Mouse (Mus musculus) embryo, embryonic 11 days (tissue): ENCODE results near the gene Ywhag.

Experiments used
- DNase-seq: peaks from one replicate; pipeline ENCODE4 v3.0.0-alpha.2; 2015

Ywhag gene

DNA sequence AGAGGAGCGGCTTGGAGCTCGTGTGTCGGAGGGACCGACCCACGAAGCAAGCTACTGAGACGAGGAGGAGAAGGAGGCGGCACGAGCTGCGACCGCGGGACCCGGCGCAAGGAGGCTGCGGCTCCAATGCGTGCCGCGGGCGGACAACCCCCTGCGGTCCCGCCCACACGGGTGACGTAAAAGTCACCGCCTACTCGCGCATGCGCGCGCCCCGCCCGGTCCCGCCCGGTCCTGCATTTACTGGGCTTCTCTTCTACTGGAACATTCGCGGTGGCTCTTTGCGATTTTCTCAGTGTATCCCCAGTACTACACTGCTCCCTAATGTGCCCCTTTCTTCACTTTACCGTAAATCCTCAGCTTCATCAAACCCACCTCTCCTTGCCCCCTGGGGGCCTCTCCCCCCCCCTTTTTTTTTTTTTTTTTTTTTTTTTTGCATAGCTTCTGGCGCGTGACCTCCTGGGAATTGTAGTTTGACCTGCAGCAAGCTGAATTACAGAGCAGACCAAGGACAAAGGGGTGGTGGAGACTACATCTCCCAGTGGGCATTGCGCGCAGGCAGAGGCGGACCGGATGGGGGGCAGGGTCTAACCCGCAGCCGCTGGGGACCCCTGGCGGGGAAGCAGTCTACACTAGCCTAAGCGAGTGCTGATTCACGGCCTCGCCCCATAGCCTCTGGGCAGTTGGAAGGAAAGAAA lies at the start of gene Ywhag:
Gene Ywhag, minus strand, starts transcription at position 136 of the 695 bp plus-strand sequence.
- peak; percentile 98 for DNase-seq

DNA sequence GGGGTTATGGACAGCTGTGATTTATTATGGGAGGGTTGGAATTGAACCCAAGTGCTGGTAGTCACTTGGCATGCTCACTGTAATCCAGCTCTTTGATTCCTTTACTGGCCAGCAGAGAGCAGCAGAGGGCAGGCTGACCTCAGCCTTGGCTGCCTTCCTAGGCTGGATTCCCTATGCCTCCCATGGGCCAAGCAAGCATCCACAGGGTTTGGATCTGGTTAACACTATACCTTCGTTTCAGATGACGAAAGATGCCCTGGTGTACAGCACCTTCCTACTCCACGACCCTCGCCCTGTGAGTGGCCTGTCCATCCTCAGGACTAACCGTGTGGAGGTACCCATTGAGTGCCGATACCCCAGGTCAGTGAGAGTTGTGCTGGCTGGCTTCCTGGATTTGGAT lies 48.0 kb upstream of the Ywhag start:
- peak; percentile 77 for DNase-seq

DNA sequence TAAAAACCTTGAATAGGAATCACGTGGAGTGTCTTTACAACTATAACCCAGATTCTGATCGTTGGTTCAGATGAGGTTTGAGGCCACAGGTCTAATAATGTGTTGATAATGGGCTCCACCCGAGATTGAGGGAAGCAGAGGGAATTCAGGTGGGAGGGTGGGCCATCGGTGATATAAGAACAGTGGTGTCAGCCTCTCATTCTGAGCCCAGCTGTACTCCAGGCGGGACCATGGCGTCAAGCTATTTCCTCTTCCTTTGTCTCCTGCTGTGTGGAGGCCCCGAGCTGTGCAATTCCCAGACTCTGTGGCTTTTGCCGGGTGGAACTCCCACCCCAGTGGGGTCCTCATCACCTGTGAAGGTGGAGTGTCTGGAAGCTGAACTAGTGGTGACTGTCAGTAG lies 45.5 kb upstream of the Ywhag start, which contains the start of gene Zp3:
Gene Zp3, plus strand, starts transcription at position 196 of the 400 bp plus-strand sequence.
- no peak for DNase-seq

DNA sequence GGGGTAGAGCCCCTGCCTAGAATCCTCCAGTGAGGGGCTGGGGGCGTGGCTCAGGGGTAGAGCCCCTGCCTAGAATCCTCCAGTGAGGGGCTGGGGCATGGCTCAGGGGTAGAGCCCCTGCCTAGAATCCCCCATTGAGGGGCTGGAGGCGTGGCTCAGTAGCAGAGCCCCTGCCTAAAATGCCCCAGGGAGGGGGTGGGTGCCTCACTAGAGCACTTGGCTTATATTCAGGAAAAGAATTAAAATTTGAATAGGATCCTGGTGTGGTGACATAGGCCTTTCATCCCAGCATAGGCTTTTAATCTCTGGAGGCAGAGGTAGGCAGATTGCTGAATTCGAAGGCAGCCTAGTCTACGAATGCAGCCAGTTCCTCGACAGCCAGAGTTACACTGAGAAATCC lies 45.0 kb upstream of the Ywhag start:
- DNase-seq = no peak

DNA sequence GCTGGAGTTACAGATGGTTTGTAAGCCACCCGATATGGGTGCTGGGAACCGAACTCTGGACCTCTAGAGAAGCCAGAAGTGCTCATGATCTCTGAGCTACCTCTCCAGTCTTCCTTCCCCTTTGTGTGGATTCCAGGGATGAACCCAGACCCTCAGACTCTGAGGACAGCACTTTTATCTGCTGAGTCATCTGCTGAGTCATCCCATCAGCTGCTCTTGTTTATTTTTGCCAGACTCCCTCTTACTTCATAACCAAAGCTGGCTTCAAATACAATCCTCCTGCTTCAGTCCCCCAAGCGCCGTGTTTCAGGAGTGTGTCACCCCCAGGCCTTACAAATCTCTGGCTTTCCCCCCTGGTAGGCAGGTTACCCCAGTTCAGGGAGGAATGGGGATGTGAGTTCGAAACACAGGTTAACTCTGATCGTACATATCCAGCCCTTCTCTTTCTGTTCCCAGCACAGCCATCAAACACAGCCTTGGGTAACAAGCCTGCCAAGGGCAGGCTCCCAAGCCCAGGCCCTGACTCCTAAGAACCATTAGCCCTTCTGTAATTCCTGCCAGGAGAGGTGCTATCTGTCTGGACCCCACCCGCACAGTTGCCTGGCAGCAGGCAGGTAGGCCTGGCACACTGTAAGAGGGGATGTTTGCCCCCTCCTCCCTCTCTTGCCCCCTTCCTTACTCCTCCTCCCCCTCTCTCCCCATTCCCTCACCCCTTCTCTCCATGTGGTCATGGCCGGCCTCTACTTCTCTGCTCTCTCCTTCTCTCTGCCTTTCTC lies 41.7 kb upstream of the Ywhag start:
- DNase-seq = no peak

DNA sequence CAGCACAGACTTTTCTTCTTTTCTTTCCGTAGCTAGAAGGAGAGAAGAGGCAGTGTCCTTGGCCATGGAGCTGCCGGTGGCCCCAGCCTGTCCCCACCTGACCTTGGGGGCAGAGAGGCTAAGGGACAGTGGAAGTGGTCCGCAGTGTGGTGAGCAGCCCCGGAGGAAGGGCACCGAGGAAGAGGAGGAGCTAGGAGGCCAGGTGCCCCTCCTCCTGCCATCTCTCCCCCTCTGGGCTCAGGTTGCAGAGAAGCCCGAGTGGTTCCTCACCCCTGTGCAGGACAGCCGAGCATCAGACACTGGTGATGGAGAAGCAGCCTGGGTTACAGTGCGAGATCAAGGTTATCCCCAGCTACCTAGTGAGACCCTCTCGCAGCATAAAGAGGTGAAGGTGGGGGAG lies 39.9 kb upstream of the Ywhag start, which contains the start of gene Ssc4d:
Gene Ssc4d, minus strand, starts transcription at position 167 of the 400 bp plus-strand sequence.
- no peak for DNase-seq

DNA sequence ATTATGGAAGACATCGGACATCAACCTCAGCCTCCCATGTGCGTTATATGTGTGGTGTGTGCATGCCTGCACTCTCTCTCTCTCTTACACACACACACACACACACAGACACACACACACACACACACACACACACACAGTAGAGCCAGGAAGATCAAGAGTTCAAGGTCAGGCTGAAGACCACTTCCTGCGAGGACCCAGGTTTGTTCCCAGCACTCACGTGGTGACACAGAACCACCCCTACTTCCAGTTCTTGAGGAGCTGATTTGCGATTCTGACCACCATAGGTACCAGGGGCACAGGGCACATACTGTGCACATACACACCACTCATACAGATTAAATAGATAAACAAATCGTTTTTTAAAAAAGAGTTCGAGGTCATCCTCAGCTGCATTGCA lies 37.5 kb upstream of the Ywhag start:
- no peak for DNase-seq

DNA sequence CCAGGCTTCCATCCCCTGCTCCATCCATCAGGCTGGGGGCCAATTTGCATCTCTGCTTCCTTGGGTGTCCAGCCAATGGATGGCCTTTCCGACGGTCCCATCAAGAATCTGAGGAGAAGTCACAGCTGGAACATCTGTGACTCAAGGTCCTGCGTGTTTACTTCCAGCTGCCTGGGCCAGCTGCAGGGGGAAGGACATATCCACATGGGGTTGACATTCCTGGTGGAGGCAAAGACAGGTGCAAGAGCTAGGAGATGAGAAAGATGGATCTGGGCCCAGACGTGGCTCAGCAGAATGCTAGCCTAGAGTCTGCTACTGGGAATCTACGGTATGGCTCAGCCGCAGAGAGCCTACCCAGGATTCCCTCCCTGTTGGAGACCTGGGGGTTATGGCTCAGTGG lies 35.8 kb upstream of the Ywhag start:
- DNase-seq = no peak

DNA sequence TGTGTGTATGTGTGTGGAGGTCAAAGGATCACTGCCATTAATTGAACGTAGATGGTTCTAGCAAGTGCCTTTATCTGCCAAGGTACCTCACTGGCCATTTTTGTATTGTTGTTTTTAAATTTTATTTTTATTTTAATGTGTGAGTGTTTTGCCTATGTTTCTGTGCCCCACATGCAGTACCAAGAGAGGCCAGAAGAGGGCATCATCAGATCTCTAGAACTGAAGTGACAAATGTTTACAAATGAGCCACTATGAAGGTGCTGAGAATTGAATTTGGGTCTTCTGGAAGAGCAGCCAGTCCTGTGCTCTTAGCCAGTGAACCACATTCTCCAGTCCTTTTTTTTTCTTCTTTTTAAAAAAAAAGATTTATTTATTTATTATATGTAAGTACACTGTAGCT lies 34.4 kb upstream of the Ywhag start:
- peak; percentile 45 for DNase-seq

DNA sequence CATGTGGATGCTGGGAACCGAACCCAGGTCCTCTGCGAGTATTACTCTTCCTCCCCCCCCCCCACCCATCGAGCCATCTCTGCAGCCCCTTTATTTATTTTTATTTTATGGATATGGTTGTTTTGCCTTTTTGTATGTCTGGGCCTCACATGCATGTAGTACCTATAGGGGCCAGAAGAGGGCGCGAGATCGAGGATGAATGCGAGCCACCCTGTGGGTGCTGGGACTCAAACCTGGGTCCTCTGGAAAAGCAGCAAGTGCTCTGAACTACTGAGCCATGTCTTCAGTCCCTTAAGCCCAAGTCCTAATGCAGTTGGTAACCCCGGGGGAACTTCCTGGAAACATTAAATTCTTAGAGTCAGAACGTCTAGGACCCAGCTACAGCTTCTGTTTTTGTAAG lies 32.5 kb upstream of the Ywhag start:
- DNase-seq = no peak

DNA sequence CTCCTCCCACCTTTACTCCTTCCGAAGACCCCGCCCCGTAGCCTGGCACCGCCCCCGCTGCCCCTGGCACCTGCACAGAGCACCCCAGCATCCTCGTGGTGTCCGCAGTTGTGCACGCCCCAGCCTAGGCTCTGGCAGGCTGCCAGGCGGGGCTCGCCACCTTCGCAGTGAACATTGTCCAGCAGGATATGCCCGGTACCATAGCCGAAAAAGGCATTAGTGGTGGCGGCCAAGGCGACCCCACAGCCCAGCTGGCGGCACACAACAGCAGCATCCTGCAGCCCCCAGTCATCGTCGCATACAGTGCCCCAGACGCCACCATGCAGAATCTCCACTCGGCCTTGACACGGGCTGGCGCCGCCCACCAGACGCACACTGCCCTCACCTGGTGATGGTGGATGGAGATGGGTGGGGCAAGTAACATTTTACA lies 31.1 kb upstream of the Ywhag start:
- DNase-seq = peak; percentile 7

DNA sequence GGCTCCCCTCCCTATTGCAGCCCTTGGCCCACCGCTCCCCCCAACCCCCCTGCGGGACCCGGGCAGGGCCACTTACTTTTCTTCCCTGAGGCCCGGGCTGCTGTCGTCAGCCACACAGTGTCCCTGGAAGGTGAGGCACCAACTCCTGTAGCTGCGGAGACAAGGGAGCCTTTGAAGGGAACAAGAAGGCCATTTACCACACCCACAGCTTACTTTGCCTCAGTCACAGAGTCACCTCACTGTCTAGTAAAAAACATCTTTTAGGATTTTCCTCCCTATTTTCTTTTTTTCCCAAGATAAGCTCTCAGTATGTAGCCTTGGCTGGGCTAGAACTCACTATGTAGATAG lies 28.8 kb upstream of the Ywhag start:
- no peak for DNase-seq

DNA sequence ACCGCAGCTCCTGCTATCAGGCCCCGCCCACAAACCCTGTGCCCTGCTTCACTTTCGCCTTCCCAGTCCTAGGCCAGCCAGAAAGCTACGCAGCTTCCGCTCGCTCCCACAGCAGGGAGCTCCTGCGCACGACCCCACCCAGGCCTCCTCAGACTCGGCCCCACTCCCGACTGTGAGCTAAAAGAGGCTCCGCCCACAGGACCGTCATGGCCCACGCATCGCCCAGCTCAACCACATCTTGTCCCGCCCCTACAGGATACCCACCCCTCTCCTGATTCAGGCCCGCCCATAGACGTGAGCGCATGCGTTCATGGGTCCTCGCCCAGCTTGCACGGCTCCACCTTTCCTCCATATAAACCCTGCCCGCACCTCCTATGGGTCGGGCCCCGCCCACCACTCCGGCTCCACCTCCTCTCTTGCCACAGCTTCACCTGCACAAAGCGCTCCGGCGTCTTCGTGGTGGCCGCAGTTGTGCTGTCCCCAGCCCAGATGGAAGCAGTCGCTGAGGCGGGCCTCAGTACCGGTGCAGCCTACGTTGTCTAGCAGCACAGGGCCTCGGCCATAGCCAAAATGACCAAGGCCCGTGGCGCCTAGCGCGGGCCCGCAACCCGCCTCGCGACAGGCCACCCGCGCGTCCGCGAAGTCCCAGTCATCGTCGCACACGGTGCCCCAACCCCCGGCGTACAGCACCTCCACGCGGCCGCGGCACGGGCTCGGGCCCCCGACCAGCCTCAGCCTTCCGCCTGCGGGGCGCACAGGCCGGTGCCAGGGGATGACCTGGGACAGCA lies 28.3 kb upstream of the Ywhag start:
- peak; percentile 99 for DNase-seq

DNA sequence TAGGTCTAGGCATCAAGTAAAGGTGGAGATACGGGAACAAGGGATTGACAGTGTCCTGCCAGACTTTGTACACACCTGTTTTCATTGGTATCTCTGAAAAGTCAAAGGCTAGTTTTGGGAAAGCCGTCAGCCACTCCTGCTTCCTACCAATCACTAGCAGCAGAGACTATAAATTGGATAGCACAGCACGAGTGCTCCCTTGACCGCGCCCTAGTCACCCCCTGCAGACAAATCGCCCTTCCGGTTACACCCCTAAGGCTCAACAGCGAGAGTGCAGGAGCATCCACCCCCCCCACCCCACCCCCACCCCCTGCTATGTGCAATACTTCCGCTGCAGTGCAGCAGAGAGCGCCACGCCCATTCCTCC lies 27.7 kb upstream of the Ywhag start:
- DNase-seq = no peak

DNA sequence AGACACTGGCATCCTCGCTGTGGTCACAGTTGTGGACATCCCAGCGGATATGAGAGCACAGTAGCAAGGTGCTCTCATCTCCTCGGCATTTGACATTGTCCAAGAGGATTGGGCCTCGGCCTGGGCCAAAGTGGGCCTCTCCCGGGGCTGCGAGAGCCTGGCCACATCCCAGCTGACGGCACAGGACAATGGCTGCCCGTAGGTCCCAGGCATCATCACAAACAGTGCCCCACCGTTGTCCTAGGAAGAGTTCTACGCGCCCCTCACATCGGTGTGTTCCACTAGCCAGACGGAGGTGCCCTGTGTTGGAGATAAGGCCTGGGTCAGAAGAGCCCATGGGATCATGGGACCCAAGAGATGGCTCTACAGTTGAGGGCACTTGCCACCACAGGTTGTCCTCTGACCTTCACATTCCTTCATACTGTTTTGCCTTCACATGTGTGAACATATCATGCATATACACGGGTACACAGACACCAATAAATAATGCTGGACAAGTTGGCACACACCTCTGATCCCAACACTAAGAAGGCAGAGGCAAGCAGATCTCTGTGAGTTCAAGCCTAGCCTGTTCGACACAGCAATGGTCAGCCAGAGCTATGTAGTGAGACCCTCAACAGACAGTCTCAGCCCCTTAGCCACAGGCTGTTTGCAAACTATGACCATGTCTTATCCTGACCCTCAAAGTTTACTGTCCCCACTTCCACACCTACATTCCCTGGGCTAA lies 26.7 kb upstream of the Ywhag start:
- DNase-seq = no peak

DNA sequence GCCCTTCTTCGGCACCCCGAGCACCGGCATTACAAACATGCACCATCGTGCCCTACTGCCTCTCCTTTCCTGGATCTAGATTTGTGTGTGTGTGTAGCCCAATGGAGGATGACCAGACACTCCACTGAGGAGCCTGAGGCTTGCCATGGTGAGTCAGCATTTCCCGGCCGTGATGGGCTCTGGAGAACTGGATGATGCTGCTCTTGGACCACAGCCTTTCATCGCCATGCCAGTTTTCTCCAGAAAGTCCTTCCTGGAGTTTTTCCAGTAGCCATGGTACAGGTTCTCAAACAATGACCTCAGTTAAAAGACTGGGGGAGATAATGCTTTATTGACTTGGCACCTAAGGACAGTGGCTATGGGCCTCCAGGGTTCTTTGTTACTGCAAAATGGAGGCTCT lies 25.5 kb upstream of the Ywhag start:
- DNase-seq = no peak

DNA sequence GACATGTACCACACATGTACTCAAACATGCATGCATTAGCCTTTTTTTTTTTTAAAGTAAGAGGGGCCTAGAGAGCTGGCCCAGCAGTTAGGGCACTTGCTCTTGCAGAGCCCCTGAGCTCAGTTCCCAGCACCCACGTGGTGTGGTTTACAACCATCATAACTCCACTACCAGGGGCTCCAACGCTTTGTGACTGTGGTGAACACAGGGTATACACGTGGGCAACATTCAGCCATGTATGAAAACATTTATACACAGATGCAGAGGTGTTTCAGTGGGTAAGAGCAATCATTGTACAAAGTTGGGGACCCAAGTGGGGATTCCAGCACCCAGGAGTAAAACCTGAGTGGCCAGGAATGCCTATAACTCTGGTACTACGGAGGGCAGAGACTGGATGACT lies 24.0 kb upstream of the Ywhag start:
- no peak for DNase-seq

DNA sequence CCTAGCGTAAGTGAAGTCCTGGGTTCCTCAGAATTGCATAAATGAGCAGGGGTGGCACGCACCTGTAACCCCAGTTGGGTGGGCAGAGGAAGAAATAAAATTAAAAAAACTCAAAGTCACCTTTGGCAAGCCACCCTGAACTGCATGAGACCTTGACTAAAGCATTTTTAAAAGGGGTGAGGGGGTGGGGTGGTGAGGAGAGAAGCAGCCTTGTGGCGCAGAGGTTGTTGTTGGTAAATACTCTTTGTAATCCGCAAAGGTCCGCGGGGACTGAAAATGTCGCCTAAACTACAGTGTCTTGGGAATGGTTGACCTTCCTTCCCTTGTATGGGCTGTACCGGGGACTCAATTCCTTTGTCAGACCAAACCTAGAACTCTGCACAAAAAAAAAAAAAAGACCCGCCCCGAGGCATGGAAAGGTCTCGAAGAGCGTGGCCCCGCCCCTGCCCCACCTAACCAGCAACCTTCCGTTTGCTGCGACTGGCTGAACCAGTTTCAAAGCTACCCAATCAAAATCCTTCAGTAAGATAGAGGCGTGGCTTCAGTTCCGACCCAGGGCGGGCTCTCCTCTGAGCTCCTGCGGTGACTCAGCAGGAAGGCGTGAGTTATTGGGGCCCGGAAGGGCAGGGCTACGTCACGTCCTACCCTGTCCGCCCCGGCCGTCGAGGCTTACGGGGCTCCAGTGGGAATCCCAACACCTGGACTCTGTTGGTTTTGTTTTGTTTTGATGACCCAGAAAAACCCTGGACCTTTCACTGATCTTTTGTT lies 23.0 kb upstream of the Ywhag start:
- peak; percentile 97 for DNase-seq

DNA sequence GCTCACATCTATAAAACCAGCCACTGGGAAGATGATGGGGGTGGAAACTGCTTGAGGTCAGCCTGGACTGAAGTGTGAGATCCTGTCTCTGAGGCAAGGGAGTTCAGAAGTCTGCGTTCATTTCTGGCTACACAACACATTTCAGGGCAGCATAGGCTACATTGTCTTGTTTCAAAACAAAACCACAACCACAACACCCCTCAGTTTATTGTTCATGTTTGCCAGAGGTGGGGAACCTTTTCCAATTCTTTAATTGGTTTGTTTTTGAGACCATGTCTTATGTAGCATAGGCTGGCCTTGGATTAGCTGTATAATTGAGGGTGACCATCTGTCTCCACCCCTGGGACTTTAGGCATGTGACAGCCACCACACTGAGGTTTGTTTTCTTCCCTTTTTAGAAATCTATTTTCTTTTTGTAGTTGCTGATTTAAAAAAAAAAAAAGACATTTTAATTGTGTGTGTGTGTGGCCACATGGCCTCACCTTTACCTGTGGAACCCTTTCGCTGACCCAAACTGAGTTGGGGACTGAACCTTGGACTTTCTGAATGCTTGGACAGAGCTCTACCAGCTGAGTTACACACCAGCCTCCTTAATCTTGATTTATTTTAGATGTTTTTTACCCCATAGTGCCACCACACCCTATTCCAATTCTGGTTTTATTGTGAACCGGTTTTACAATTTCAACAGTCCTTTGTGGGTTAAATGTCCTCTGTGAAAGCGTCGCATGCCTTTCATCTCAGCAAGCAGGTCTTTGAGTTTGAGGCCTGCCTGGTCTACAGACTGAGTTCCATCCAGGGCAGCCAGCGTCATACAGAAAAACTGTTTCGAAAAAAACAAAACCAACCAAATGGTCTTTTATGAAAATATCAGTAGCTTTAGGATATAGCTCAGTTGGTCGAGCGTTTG lies 22.1 kb upstream of the Ywhag start:
- DNase-seq = peak; percentile 5

DNA sequence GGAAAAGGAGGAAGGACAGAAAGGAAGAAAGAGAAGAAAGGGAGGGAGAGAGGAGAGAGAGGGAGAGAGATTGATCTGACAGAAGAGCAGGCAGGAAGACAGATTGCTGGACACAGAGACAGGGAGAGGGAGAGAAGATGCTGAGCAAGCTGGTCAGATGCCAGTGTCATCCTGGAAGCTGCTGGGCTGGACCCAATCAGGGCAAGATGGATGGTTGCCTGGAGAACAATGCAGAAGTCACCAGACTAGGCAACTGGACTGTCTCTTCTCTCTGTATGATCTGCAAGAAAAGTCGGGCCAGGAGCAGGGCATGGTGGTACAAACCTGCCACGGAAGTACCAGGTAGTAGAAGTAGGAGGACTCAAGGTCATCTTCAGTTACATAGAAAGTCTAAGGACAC lies 18.4 kb upstream of the Ywhag start:
- DNase-seq = no peak

DNA sequence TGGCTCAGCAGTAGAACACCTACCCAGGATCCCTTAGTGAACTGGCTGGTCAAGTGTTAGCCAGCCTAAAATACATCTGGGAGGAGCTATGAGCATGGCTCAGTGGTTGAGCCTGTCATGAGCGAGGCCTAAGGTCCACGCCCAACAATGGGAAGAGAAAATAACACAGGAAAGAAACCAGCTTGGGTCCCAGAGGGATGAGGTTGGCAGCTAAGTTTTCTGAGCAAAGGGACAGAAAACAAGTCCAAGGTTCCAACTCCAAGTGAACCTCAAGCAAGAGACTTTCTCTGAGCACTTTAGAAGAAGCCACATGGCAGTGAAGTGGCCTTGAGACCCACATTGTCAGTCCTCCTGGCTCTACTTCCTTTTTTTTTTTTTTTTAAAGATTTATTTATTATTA lies 17.2 kb upstream of the Ywhag start:
- no peak for DNase-seq
